Mouse (Mus musculus) spleen, adult 2 months (tissue): ENCODE results near the gene Nhlrc2.

Experiments
- CTCF ChIP-seq: fragments of 200-500 bp; IDR thresholded peaks from 2 replicates; pipeline ENCODE4 v1.5.1; 2011; ENCODE audit warnings: mild to moderate bottlenecking, inconsistent platforms; ENCODE audit not compliant: insufficient read depth, insufficient read length, insufficient replicate concordance; ENCODE audit errors: extremely low read depth
- POLR2A ChIP-seq: fragments of 200-500 bp; IDR thresholded peaks from 2 replicates; pipeline ENCODE4 v1.6.1; 2011; ENCODE audit warnings: low read depth, low read length, inconsistent platforms

DNA sequence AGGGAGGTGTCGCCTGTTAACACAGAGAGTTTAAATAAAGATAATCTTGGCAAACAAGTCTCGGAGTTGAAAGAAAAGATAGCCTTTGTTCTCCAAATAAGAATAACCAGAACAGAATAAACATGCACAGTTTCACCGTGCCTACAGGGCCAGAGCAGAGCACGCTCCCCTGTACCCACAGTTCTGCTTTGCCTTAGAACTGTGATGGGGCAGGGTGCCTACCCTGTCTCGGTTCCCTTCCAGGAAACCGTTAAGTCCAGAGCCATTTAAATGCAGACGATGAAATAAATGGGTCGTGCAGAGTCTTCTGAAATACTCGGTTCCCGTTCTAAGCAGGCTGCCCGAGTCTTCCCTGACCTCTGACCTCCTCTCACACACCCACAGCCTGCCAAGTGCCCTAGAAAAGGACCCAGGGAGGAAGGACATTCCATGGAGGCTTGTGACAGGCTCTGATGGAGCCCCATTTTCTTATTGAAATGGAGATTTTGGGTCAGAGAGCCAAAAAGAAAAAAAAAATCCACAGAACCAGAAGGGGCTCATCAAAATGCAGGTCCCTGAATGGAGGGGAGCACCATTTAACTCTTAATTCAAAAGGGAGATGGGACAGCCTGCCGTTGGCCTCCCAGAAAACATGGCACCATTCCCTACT, 89.1 kb downstream of the Nhlrc2 start:
- TF ChIP-seq CTCF (no peak), POLR2A (no peak)
